Mouse (Mus musculus) neural tube, embryonic 11.5 days (tissue): ENCODE data around the gene Aifm2. TPM values are rescaled to one million over a fixed set of nuclear protein-coding genes. Genes with fewer than 3 reads are reported as not detected.

Source experiments
- ATAC-seq: fragments of 200-750 bp; cut with Nextera tagmentation; 2 replicates; pipeline ENCODE4 v1.8.0; 2017; ENCODE audit warnings: moderate number of reproducible peaks, mild to moderate bottlenecking, moderate TSS enrichment, moderate library complexity; ENCODE audit not compliant: insufficient read depth, low FRiP score, low TSS enrichment
- DNase-seq: peaks from one replicate; pipeline ENCODE4 v3.0.0-alpha.2; 2015; ENCODE audit warnings: low spot score
- H3K27ac ChIP-seq: fragments of 300-500 bp; sonication (generic); 2 replicates; pipeline ENCODE4 v1.5.1; 2014; ENCODE audit warnings: low read depth, mild to moderate bottlenecking, low read length
- H3K27me3 ChIP-seq: fragments of 300-500 bp; sonication (generic); 2 replicates; pipeline ENCODE4 v1.6.1; 2014; ENCODE audit warnings: mild to moderate bottlenecking, low read length, mixed read lengths; ENCODE audit not compliant: control insufficient read depth, insufficient read depth
- H3K36me3 ChIP-seq: fragments of 300-500 bp; sonication (generic); 2 replicates; pipeline ENCODE4 v1.6.1; 2014; ENCODE audit warnings: mild to moderate bottlenecking, low read length, moderate library complexity, mixed read lengths; ENCODE audit not compliant: control insufficient read depth, insufficient read depth
- H3K4me1 ChIP-seq: fragments of 300-500 bp; sonication (generic); 2 replicates; pipeline ENCODE4 v1.6.1; 2014; ENCODE audit warnings: low read length, mixed read lengths; ENCODE audit not compliant: control insufficient read depth, insufficient read depth
- H3K4me2 ChIP-seq: fragments of 300-500 bp; sonication (generic); 2 replicates; pipeline ENCODE4 v1.6.1; 2014; ENCODE audit warnings: low read depth, mild to moderate bottlenecking, moderate library complexity
- H3K4me3 ChIP-seq: fragments of 300-500 bp; sonication (generic); 2 replicates; pipeline ENCODE4 v1.5.1; 2014; ENCODE audit warnings: low read depth, low read length
- H3K9ac ChIP-seq: fragments of 300-500 bp; sonication (generic); 2 replicates; pipeline ENCODE4 v1.6.1; 2014; ENCODE audit warnings: mild to moderate bottlenecking, low read length
- H3K9me3 ChIP-seq: fragments of 300-500 bp; sonication (generic); 2 replicates; pipeline ENCODE4 v1.6.1; 2016; ENCODE audit warnings: low read length; ENCODE audit not compliant: control insufficient read depth
- WGBS: fragments of 180-500 bp; shearing (Covaris S2); extraction: QIAGEN DNeasy Blood & Tissue Kit; methylation state at CpG from one replicate; pipeline ENCODE4 v1.1.7; 2014; 5-methylcytosine and 5-hydroxymethylcytosine counted together
- polyA plus RNA-seq: library from polyadenylated mRNA; unstranded; fragments of >200 nt; fragmentation: Nextera tagmentation; extraction: Ambion mirVana; gene quantifications from 2 replicates; pipeline ENCODE4 v1.2.1, GENCODE M21; 2014

Aifm2 gene
- polyA plus RNA-seq, 1 experiment from 2014 or later, result 11.8 TPM

DNA sequence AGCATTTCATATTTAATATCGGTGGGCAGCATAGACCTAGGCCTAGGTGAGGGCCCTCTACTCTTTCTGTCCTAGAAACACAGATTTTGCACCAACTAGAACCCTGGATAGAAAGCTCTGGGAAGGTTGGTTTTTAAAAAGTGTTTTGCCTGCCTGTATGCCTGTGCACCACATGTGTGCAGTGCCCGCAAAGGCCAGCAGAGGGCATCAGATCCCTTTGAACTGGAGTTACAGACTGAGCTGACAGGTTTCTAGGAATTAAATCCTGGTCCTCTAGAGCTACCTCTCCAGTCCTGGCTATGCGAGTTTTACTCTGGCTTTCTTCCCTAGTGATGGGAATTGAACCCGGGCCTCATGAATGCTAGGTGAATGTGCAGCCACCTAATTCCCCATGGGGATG is 30.1 kb downstream of the Aifm2 start:
- 90% methylated on average over 4 of the region's 4 CpGs for WGBS
- Histone ChIP-seq H3K27me3 (no peaks in the 10 kb centered on the region), H3K4me3 (no peak overlapping the region), H3K36me3 (peaks cover 47% of the 10 kb centered on the region), H3K4me1 (no peaks in the 10 kb centered on the region), H3K27ac (no peak overlapping the region), H3K4me2 (no peak overlapping the region), H3K9ac (no peak overlapping the region), H3K9me3 (no peaks in the 10 kb centered on the region)
- DNase-seq (no peak), ATAC-seq (no peak)

DNA sequence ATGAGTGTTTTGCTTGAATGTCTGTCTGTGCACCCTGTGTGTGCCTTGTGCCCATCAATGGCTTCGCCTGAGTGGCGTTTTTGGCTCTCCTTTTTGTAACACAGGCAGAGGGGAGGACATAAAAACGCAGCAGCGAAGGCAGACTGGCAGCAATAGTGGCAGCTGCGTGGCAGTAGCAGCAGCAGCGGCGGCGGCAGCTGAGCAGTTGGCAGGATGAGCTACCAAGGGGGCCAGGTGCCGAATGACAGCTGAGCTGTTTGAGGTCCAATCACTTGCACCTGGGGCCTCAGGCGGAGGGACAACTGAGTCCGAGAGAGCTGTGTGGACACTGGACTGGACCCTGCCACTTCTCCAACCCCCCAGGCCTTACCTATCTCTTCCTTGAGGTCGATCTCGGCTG is 32.2 kb downstream of the Aifm2 start:
- Histone ChIP-seq H3K4me2 (no peak overlapping the region), H3K4me1 (no peaks in the 10 kb centered on the region), H3K4me3 (no peak overlapping the region), H3K27me3 (no peaks in the 10 kb centered on the region), H3K9ac (no peak overlapping the region), H3K27ac (no peak overlapping the region), H3K9me3 (no peaks in the 10 kb centered on the region), H3K36me3 (peaks cover 43% of the 10 kb centered on the region)
- 93% methylated on average over 13 of the region's 13 CpGs for WGBS
- ATAC-seq (no peak), DNase-seq (no peak)

DNA sequence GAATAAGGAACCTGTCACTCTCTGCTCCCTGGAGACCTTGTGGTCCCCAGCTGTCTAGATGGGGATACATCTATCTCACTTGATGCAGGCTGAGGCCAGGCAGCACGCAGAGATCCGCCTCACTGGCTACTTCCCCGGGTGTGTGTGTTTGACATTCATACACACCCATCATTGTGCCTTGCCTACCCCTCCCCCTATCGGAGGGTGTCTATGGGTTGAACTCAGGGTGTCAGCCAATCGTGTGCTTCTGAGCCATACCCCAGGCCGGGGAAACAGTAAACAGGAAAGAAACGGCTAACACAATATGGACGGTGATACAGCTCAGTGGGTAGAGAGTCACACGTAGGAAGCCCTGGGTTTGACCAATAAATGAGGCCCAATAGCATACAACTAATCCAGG is 35.0 kb downstream of the Aifm2 start:
- Histone ChIP-seq H3K9ac (no peak overlapping the region), H3K4me1 (no peaks in the 10 kb centered on the region), H3K27ac (no peak overlapping the region), H3K9me3 (no peaks in the 10 kb centered on the region), H3K4me2 (no peak overlapping the region), H3K27me3 (no peaks in the 10 kb centered on the region), H3K4me3 (no peak overlapping the region), H3K36me3 (peaks cover 40% of the 10 kb centered on the region)
- DNase-seq (no peak), ATAC-seq (no peak)
- WGBS, result 87% methylated on average over 9 of the region's 9 CpGs

DNA sequence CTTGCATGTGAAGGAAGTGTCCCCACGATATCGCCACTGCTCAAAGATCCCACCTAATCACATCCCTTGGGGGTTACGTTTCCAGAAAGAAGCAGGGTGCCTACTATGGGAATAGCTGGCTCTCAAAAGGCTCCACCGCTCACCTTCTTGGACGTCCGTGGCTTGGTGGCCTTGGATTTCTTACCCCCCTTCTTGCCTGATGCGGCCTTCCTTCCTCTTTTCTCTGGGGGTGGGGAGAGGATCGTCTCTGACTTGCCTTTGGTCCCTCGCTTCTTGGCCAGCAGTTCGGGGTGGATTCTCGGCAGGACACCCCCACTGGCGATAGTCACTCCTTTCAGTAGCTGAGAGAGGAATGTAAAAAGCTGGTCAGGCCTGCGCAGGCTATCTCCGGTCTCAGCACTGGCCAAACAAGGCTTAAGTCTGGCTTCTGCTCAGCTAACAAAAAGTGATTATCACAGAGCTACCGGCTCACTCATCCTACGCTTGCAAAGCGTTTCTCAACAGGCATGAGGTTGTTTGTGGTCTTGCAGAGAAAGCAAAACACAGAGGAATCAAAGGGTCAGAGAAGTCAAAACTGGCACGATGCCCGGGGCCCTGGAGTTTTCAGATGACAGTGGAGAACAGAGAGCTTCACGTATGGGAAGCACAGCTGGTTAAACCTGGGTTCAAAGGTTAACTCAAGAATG is 36.6 kb downstream of the Aifm2 start:
- ATAC-seq (no peak), DNase-seq (no peak)
- Histone ChIP-seq H3K4me3 (no peak overlapping the region), H3K27ac (no peak overlapping the region), H3K27me3 (no peaks in the 10 kb centered on the region), H3K4me2 (no peak overlapping the region), H3K9ac (no peak overlapping the region), H3K4me1 (no peaks in the 10 kb centered on the region), H3K36me3 (peaks cover 28% of the 10 kb centered on the region), H3K9me3 (no peaks in the 10 kb centered on the region)
- WGBS, result 88% methylated on average over 20 of the region's 20 CpGs

DNA sequence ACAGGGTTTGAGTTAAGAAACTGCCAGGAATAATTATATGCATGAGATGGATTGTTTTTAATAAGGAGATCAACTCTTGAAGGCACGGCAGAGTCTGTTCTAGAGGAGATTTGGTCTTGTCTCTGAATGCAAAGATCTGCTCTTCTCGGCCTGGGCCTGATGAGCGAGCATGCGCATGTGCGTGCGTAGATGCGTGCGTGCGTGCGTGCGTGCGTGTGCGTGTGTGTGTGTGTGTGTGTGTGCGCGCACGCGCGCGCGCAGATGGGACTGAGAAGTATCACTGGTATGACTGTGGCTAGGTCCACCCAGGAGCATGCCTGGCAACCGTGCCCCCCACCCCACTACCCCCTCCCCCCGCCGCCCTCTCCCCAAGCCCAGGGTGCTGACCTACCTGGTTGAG is 38.0 kb downstream of the Aifm2 start:
- Histone ChIP-seq H3K4me3 (no peak overlapping the region), H3K9me3 (no peaks in the 10 kb centered on the region), H3K36me3 (peaks cover 18% of the 10 kb centered on the region), H3K9ac (no peak overlapping the region), H3K27ac (no peak overlapping the region), H3K27me3 (no peaks in the 10 kb centered on the region), H3K4me1 (no peaks in the 10 kb centered on the region), H3K4me2 (no peak overlapping the region)
- WGBS, result 97% methylated on average over 23 of the region's 23 CpGs
- DNase-seq, result no peak
- no peak for ATAC-seq

DNA sequence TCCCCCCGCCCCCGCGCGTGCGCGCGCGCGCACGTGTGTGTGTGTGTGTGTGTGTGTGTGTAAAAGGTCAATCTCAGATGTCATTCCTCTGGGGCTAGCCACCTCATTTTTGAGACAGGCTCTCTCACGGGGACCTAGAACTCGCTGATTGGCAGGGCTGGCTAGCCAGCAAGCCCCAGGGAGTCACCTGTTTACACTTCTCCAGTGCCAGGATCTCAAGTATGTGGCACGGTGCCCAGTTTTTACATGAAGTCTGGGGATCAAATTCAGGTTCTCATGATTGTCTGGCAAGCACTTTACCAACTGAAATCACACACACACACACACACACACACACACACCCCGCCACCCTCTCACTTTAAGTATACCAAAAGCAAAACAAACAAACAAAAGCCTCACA is 42.0 kb downstream of the Aifm2 start:
- ATAC-seq (no peak), DNase-seq (no peak)
- no peak overlapping the region for H3K4me3 ChIP-seq
- H3K9ac ChIP-seq, result no peak overlapping the region
- H3K27ac ChIP-seq, result no peak overlapping the region
- H3K36me3 ChIP-seq, result peaks cover 9% of the 10 kb centered on the region
- no peak overlapping the region for H3K4me2 ChIP-seq
- H3K27me3 ChIP-seq, result no peaks in the 10 kb centered on the region
- H3K9me3 ChIP-seq, result no peaks in the 10 kb centered on the region
- 95% methylated on average over 14 of the region's 14 CpGs for WGBS
- no peaks in the 10 kb centered on the region for H3K4me1 ChIP-seq

DNA sequence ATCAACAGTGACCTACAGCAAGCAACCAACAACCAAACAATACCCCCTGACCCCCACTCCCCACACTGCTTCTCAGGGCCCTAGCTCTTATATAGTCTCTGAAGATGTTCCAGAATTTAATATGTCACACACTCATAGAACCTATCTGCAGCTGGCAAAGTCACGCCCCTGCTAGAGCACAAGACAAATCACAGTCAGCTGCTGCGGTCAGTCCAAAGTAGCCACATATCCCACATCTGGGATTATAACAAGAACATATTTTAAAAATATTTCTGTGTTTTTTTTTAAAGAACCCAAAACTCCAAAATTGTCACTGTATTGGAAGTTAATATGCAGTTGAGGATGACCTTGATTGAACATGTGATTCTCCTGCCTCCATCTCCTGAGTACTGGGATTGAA is 43.8 kb downstream of the Aifm2 start:
- Histone ChIP-seq H3K27ac (no peak overlapping the region), H3K27me3 (no peaks in the 10 kb centered on the region), H3K36me3 (peaks cover 4% of the 10 kb centered on the region), H3K4me2 (no peak overlapping the region), H3K4me1 (no peaks in the 10 kb centered on the region), H3K4me3 (no peak overlapping the region), H3K9ac (no peak overlapping the region), H3K9me3 (no peaks in the 10 kb centered on the region)
- ATAC-seq, result no peak
- 94% methylated on average over 2 of the region's 2 CpGs for WGBS
- DNase-seq, result no peak

DNA sequence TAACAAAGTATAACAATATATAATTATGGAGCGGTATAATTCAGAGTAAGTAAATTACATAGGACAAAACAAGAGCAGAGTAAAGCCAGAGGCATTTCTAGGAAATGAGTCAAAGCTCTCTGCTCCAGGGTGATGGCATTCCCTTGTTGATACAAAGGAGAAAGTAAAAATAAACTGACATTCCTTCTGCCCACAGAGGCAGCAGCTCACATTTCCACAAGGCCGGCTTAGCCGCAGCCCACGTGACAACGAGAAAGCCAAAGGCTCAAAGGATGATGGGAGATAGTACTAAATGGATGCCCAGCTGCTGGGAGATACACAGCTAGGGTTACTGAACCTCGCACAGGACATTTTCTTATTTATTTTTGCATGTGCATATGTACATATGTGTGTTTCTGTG is 44.8 kb downstream of the Aifm2 start:
- H3K36me3 ChIP-seq, result peaks cover 4% of the 10 kb centered on the region
- H3K9ac ChIP-seq, result no peak overlapping the region
- H3K27ac ChIP-seq, result no peak overlapping the region
- 57% methylated on average over 6 of the region's 6 CpGs for WGBS
- ATAC-seq, result no peak
- H3K4me1 ChIP-seq, result no peaks in the 10 kb centered on the region
- no peaks in the 10 kb centered on the region for H3K27me3 ChIP-seq
- no peak overlapping the region for H3K4me3 ChIP-seq
- no peak for DNase-seq
- H3K9me3 ChIP-seq, result no peaks in the 10 kb centered on the region
- no peak overlapping the region for H3K4me2 ChIP-seq

DNA sequence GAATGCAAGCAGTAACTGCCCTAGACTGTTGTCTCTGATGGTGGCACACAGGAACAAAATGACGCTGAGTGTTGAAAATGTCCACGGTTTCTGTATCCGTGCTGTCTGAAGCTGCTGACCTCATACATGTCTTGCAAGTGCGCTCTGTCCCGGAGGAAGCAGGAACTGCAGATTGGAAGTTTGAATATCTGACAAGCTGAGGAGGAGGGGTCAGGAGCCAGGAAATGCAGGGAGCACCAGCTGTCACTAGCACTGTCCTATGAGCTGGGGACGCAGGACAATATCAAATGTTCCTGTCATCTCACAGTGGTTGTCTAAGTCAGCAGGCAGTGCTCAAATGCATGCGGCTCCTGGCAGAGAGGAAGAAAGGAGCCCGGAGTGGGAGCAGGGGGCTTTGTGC is 49.6 kb downstream of the Aifm2 start:
- Histone ChIP-seq H3K4me3 (no peak overlapping the region), H3K4me2 (no peak overlapping the region), H3K27me3 (no peaks in the 10 kb centered on the region), H3K27ac (no peak overlapping the region), H3K4me1 (peaks cover 3% of the 10 kb centered on the region; the same call in 1 of the 2 replicates), H3K9me3 (no peaks in the 10 kb centered on the region), H3K36me3 (no peaks in the 10 kb centered on the region; the same call in 1 of the 2 replicates), H3K9ac (no peak overlapping the region)
- ATAC-seq (no peak), DNase-seq (no peak)
- 83% methylated on average over 8 of the region's 8 CpGs for WGBS
